Mouse (Mus musculus) lung, embryonic 14.5 days (tissue): ENCODE results near the gene Sgip1. TPM values are rescaled to one million over a fixed set of nuclear protein-coding genes. Genes with fewer than 3 reads are reported as not detected.

ENCODE experiments used
- ATAC-seq: fragments of 200-750 bp; cut with Nextera tagmentation; 2 replicates; pipeline ENCODE4 v1.8.0; 2017; ENCODE audit warnings: mild to moderate bottlenecking, moderate TSS enrichment, moderate library complexity; ENCODE audit not compliant: insufficient read depth
- DNase-seq: peaks from one replicate; pipeline ENCODE4 v3.0.0-alpha.2; 2015
- H3K27ac ChIP-seq: fragments of 300-500 bp; sonication (generic); 2 replicates; pipeline ENCODE4 v1.5.1; 2014; ENCODE audit warnings: low read depth, mild to moderate bottlenecking, moderate library complexity
- H3K27me3 ChIP-seq: fragments of 300-500 bp; sonication (generic); 2 replicates; pipeline ENCODE4 v1.6.1; 2014; ENCODE audit warnings: low read length, control low read depth; ENCODE audit not compliant: insufficient read depth
- H3K36me3 ChIP-seq: fragments of 300-500 bp; sonication (generic); 2 replicates; pipeline ENCODE4 v1.6.1; 2014; ENCODE audit warnings: control low read depth; ENCODE audit not compliant: insufficient read depth
- H3K4me1 ChIP-seq: fragments of 300-500 bp; sonication (generic); 2 replicates; pipeline ENCODE4 v1.6.1; 2014; ENCODE audit warnings: antibody characterized with exemption, control low read depth; ENCODE audit not compliant: insufficient read depth
- H3K4me2 ChIP-seq: fragments of 300-500 bp; sonication (generic); 2 replicates; pipeline ENCODE4 v1.6.1; 2014; ENCODE audit warnings: mild to moderate bottlenecking
- H3K4me3 ChIP-seq: fragments of 300-500 bp; sonication (generic); 2 replicates; pipeline ENCODE4 v1.5.1; 2014; ENCODE audit warnings: low read depth, low read length
- H3K9ac ChIP-seq: fragments of 300-500 bp; sonication (generic); 2 replicates; pipeline ENCODE4 v1.6.1; 2014
- H3K9me3 ChIP-seq: fragments of 300-500 bp; sonication (generic); 2 replicates; pipeline ENCODE4 v1.6.1; 2016; ENCODE audit warnings: low read depth, low read length, control low read depth
- CTCF ChIP-seq: IDR thresholded peaks from 2 replicates; pipeline ENCODE4 v1.5.1; 2016; ENCODE audit warnings: antibody characterized with exemption, low read depth
- WGBS: fragments of 180-500 bp; shearing (Covaris S2); extraction: QIAGEN DNeasy Blood & Tissue Kit; methylation state at CpG from one replicate; pipeline ENCODE4 v1.1.7; 2014; 5-methylcytosine and 5-hydroxymethylcytosine counted together
- polyA plus RNA-seq: library from polyadenylated mRNA; unstranded; fragments of >200 nt; fragmentation: Nextera tagmentation; extraction: Ambion mirVana; gene quantifications from 2 replicates; pipeline ENCODE4 v1.2.1, GENCODE M21; 2014

Sgip1 gene
- polyA plus RNA-seq, 1 experiment from 2014 or later: 6.9 TPM

- WGBS: 73% methylated on average over 2 of the region's 2 CpGs
- TF ChIP-seq CTCF: no peak
- Histone ChIP-seq H3K36me3 (no peaks in the 10 kb centered on the region), H3K4me2 (no peak overlapping the region), H3K9me3 (no peaks in the 10 kb centered on the region), H3K27me3 (no peaks in the 10 kb centered on the region), H3K4me1 (no peaks in the 10 kb centered on the region), H3K9ac (no peak overlapping the region), H3K4me3 (no peak overlapping the region), H3K27ac (no peak overlapping the region)
- ATAC-seq: no peak
- DNase-seq: no peak
Observed at GRCm38 (mm10) chr4:102987756-102988155, 246.7 kb downstream of the Sgip1 start.

GRCm38 (mm10) chr4:102988526-102988925 is 247.4 kb downstream of the Sgip1 start:
- Histone ChIP-seq H3K4me2 (no peak overlapping the region), H3K27ac (no peak overlapping the region), H3K36me3 (no peaks in the 10 kb centered on the region), H3K4me3 (no peak overlapping the region), H3K4me1 (no peaks in the 10 kb centered on the region), H3K27me3 (no peaks in the 10 kb centered on the region), H3K9ac (no peak overlapping the region), H3K9me3 (no peaks in the 10 kb centered on the region)
- DNase-seq (no peak), ATAC-seq (no peak)
- TF ChIP-seq CTCF: no peak
- WGBS: 52% methylated on average over 6 of the region's 6 CpGs

GRCm38 (mm10) chr4:102989391-102989790 is 248.3 kb downstream of the Sgip1 start:
- ATAC-seq (no peak), DNase-seq (no peak)
- Histone ChIP-seq H3K4me1 (no peaks in the 10 kb centered on the region), H3K4me3 (no peak overlapping the region), H3K9me3 (no peaks in the 10 kb centered on the region), H3K27ac (no peak overlapping the region), H3K4me2 (no peak overlapping the region), H3K9ac (no peak overlapping the region), H3K36me3 (no peaks in the 10 kb centered on the region), H3K27me3 (no peaks in the 10 kb centered on the region)
- 72% methylated on average over 5 of the region's 5 CpGs for WGBS
- no peak for TF ChIP-seq CTCF

GRCm38 (mm10) chr4:102990016-102990415 is 248.9 kb downstream of the Sgip1 start:
- H3K4me3 ChIP-seq: no peak overlapping the region
- H3K27ac ChIP-seq: no peak overlapping the region
- TF ChIP-seq CTCF: no peak
- 69% methylated on average over 4 of the region's 4 CpGs for WGBS
- ATAC-seq: no peak
- no peak overlapping the region for H3K4me2 ChIP-seq
- no peaks in the 10 kb centered on the region for H3K36me3 ChIP-seq
- H3K4me1 ChIP-seq: no peaks in the 10 kb centered on the region
- no peaks in the 10 kb centered on the region for H3K9me3 ChIP-seq
- no peaks in the 10 kb centered on the region for H3K27me3 ChIP-seq
- no peak for DNase-seq
- no peak overlapping the region for H3K9ac ChIP-seq

DNA sequence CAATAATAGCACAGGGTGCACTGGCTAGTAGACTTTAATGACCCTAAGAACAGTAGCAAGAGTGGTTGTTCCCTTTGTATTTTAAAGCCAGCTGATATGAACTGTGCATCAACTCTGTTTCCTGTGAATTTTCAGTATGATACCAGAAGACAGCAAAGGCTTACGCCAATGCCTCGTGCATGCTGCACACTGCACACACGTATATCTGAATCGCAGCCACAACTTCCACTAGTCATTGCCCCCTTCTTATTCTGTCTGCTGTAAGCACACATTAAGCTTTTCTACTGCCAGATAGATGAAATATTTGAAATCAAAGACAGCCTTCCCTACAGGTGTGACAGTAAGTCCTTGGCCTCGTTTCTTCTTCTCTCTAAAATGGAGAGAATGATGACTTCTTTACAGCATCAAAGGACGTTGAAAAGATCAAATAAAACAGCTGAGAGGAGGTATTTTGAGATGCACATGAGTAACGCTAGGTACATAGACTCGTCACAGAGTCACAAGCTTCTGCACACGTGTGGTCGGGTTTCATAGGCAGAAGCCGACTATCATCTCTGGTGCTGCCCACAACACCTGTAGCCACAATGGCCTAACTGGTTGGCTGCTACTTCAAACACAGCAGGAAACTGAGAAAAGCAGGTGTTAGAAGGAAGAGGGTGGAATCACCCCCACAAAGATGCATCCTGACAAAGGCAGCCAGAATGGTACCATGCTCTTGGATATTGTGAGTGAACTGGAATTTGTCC is 249.7 kb downstream of the Sgip1 start:
- H3K4me3 ChIP-seq: no peak overlapping the region
- H3K36me3 ChIP-seq: no peaks in the 10 kb centered on the region
- no peak overlapping the region for H3K9ac ChIP-seq
- no peak overlapping the region for H3K4me2 ChIP-seq
- no peaks in the 10 kb centered on the region for H3K9me3 ChIP-seq
- ATAC-seq (no peak), DNase-seq (no peak)
- no peak for TF ChIP-seq CTCF
- 71% methylated on average over 11 of the region's 11 CpGs for WGBS
- no peaks in the 10 kb centered on the region for H3K4me1 ChIP-seq
- H3K27ac ChIP-seq: no peak overlapping the region
- H3K27me3 ChIP-seq: no peaks in the 10 kb centered on the region

DNA sequence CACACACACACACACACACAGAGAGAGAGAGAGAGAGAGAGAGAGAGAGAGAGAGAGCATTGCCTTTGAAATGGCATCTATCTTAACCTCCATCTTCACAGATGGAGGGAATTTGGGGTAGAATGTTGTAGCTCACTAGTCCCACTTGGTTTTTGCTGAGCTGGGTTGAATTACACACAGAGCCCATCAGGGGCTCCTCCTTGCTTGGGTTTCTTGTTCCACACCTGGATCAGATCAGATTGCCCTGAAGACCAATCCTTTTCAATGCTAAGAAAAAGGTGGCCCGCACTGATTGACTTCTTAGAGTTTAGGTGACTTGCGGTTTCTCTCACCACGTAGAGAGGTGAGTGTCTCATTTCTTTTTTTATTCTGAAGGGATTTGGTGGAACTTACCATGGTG is 250.6 kb downstream of the Sgip1 start:
- H3K4me1 ChIP-seq: no peaks in the 10 kb centered on the region
- H3K27ac ChIP-seq: no peak overlapping the region
- H3K27me3 ChIP-seq: no peaks in the 10 kb centered on the region
- no peak for DNase-seq
- H3K9me3 ChIP-seq: no peaks in the 10 kb centered on the region
- H3K4me2 ChIP-seq: no peak overlapping the region
- H3K4me3 ChIP-seq: no peak overlapping the region
- no peak for ATAC-seq
- H3K36me3 ChIP-seq: no peaks in the 10 kb centered on the region
- 81% methylated on average over 3 of the region's 3 CpGs for WGBS
- H3K9ac ChIP-seq: no peak overlapping the region
- TF ChIP-seq CTCF: no peak

- DNase-seq: no peak
- Histone ChIP-seq H3K4me3 (no peak overlapping the region), H3K9ac (no peak overlapping the region), H3K27me3 (no peaks in the 10 kb centered on the region), H3K36me3 (no peaks in the 10 kb centered on the region), H3K27ac (no peak overlapping the region), H3K4me1 (peaks cover 10% of the 10 kb centered on the region), H3K9me3 (no peaks in the 10 kb centered on the region), H3K4me2 (no peak overlapping the region)
- no peak for TF ChIP-seq CTCF
- 84% methylated on average over 4 of the region's 4 CpGs for WGBS
- no peak for ATAC-seq
Observed at GRCm38 (mm10) chr4:103004681-103005080, 263.6 kb downstream of the Sgip1 start.
